Mouse (Mus musculus) hindbrain, postnatal 0 days (tissue): ENCODE measurements at regions not wholly inside any gene's neighbourhood (a gene's known extent, or its start where the extent isn't known, plus 50 kb on each side); places are given as distances from the start of the nearest gene placed in this dataset.

Source experiments
- ATAC-seq: fragments of 200-750 bp; cut with Nextera tagmentation; 2 replicates; pipeline ENCODE4 v1.8.0; 2017; ENCODE audit warnings: mild to moderate bottlenecking, moderate TSS enrichment, moderate library complexity
- DNase-seq: peaks from one replicate; pipeline ENCODE4 v3.0.0-alpha.2; 2015; ENCODE audit warnings: low spot score
- H3K27ac ChIP-seq: fragments of 300-500 bp; sonication (generic); 2 replicates; pipeline ENCODE4 v1.5.1; 2014; ENCODE audit warnings: mild to moderate bottlenecking
- H3K27me3 ChIP-seq: fragments of 300-500 bp; sonication (generic); 2 replicates; pipeline ENCODE4 v1.6.1; 2014; ENCODE audit warnings: low read length, mixed read lengths; ENCODE audit not compliant: insufficient read depth
- H3K36me3 ChIP-seq: fragments of 300-500 bp; sonication (generic); 2 replicates; pipeline ENCODE4 v1.6.1; 2014; ENCODE audit warnings: low read length, mixed read lengths; ENCODE audit not compliant: insufficient read depth
- H3K4me1 ChIP-seq: fragments of 300-500 bp; sonication (generic); 2 replicates; pipeline ENCODE4 v1.6.1; 2014; ENCODE audit warnings: antibody characterized with exemption, low read length, mixed read lengths; ENCODE audit not compliant: insufficient read depth
- H3K4me2 ChIP-seq: fragments of 300-500 bp; sonication (generic); 2 replicates; pipeline ENCODE4 v1.6.1; 2014; ENCODE audit warnings: low read depth, mild to moderate bottlenecking, low read length, moderate library complexity, mixed read lengths
- H3K4me3 ChIP-seq: fragments of 300-500 bp; sonication (generic); 2 replicates; pipeline ENCODE4 v1.5.1; 2014; ENCODE audit warnings: low read length
- H3K9ac ChIP-seq: fragments of 300-500 bp; sonication (generic); replicated peaks from 2 replicates; pipeline ENCODE4 v1.6.1; 2014; ENCODE audit warnings: mild to moderate bottlenecking, low read length, moderate library complexity, mixed read lengths
- H3K9me3 ChIP-seq: fragments of 300-500 bp; sonication (generic); 2 replicates; pipeline ENCODE4 v1.6.1; 2016; ENCODE audit warnings: low read length, mixed read lengths
- CTCF ChIP-seq: IDR thresholded peaks from 2 replicates; pipeline ENCODE4 v1.5.1; 2016; ENCODE audit warnings: antibody characterized with exemption, control low read depth, low read depth
- WGBS: fragments of 180-500 bp; shearing (Covaris S2); extraction: QIAGEN DNeasy Blood & Tissue Kit; methylation state at CpG from one replicate; pipeline ENCODE4 v1.1.7; 2014; 5-methylcytosine and 5-hydroxymethylcytosine counted together

GRCm38 (mm10) chr3:135045769-135046277, 166.5 kb upstream of the Cenpe start:
- no peaks in the 10 kb centered on the region for H3K9me3 ChIP-seq
- H3K4me2 ChIP-seq: no peak overlapping the region
- DNase-seq: no peak
- WGBS: 66% methylated on average over 3 of the region's 3 CpGs
- no peak for ATAC-seq
- H3K4me3 ChIP-seq: no peak overlapping the region
- no peak for TF ChIP-seq CTCF
- H3K9ac ChIP-seq: no peak overlapping the region
- no peaks in the 10 kb centered on the region for H3K27me3 ChIP-seq
- no peaks in the 10 kb centered on the region for H3K4me1 ChIP-seq
- H3K27ac ChIP-seq: no peak overlapping the region
- H3K36me3 ChIP-seq: no peaks in the 10 kb centered on the region

- H3K27me3 ChIP-seq: no peaks in the 10 kb centered on the region
- no peak overlapping the region for H3K4me2 ChIP-seq
- no peak for TF ChIP-seq CTCF
- no peak for ATAC-seq
- no peak for DNase-seq
- H3K4me1 ChIP-seq: no peaks in the 10 kb centered on the region
- H3K9ac ChIP-seq: no peak overlapping the region
- H3K9me3 ChIP-seq: no peaks in the 10 kb centered on the region
- no peak overlapping the region for H3K27ac ChIP-seq
- H3K4me3 ChIP-seq: no peak overlapping the region
- H3K36me3 ChIP-seq: no peaks in the 10 kb centered on the region
These were observed 120.8 kb upstream of the Cenpe start for GRCm38 (mm10) chr3:135091487-135091886.

- Histone ChIP-seq H3K27ac (no peak overlapping the region), H3K4me2 (no peak overlapping the region), H3K4me1 (no peaks in the 10 kb centered on the region), H3K9me3 (no peaks in the 10 kb centered on the region), H3K4me3 (no peak overlapping the region), H3K36me3 (no peaks in the 10 kb centered on the region), H3K27me3 (no peaks in the 10 kb centered on the region), H3K9ac (no peak overlapping the region)
- DNase-seq (peak; percentile 20), ATAC-seq (no peak)
- 69% methylated on average over 8 of the region's 8 CpGs for WGBS
- TF ChIP-seq CTCF: no peak
These were observed 111.3 kb upstream of the Cenpe start for GRCm38 (mm10) chr3:135100901-135101586.
